Mouse (Mus musculus): ENCODE measurements around the gene Dkk1. TPM values are rescaled to one million over a fixed set of nuclear protein-coding genes. Genes with fewer than 3 reads are reported as not detected.

Gene Dkk1
- not detected for polyA plus RNA-seq (2017; shearing (Covaris generic))

DNA sequence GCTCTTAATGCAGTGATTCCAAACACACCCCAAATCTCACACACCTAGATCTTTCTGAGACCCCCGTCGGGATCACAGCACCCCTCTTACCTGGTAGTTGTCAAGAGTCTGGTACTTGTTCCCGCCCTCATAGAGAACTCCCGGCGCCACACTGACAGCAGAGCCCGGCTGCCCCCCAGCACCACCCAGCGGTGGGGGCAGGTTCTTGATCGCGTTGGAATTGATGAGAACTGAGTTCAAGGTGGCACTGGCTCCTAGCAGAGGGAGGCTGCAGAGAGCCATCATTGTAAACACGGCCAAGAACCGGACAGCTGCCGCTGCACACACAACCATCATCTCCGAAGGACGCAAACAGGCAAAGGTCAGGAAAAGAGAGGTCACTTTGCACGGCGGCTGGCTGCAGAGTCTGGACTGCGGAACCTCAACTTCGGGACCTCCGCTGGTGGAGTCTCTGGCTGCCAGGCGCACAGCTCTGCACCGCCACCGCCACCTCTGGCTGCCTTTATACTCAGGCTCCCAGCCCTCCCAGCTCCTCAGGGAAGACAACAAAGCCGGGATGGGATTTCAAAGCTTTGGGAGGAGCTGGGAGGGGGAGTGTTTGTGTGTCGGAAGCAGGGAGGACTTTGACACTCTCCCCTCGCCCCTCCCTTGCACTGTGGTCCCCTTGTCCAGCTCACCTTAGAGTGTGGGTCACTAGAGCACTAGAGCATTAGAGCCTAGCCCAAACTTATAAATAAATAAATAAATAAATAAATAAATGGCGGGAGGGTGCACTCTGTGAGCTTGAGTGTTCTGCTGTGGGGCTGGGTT, at the start of gene Dkk1:
Dkk1 (minus strand) TSS at position 622 of the 810 bp plus-strand sequence.

Measured in activated CD4-positive, CD25-positive, alpha-beta regulatory T cell, adult 9 weeks (primary cell).